Mouse (Mus musculus) cerebellum, postnatal 4 days (tissue): ENCODE data around the gene Dgcr8.
"Not testable (repeated sequence)": the region's sequence is repeated elsewhere in the genome, so short reads cannot be mapped to it uniquely, and the experiment has no call there.

ENCODE experiments used
- DNase-seq, 2 experiments: peaks; one replicate each; pipeline ENCODE4 v3.0.0; 2022; ENCODE audit warnings: low spot score in 2 of 2, mixed read lengths in 1 of 2

Gene Dgcr8

DNA sequence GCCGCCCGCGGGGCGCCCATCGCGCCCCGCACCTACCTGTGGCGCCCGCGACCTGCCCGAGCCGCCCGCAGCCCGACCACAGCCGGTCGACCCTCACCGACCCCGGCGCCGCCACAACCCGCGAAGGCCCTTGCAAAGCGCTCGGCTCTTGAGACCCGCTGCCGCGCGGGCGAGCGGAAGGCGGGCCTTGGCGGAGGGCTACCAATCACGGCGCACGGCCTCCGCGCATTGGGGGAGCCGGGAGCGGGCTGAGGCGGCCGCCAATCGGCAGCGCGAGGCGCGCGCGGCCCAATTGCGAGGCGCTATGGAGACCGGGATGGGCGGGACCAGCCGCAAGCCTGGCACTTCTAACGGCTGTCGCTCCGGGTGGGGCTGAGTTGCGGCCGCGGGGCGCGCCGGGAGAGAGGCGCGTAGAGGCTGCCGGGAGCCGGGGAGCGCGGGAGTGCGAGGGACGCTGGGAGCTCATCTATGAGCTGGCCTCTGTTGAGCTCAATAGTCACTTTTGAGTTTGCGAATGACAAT lies at the start of gene Dgcr8:
Gene Dgcr8, minus strand, starts transcription at position 180 of the 522 bp plus-strand sequence.
- peak; percentile 96 to 98 for DNase-seq

DNA sequence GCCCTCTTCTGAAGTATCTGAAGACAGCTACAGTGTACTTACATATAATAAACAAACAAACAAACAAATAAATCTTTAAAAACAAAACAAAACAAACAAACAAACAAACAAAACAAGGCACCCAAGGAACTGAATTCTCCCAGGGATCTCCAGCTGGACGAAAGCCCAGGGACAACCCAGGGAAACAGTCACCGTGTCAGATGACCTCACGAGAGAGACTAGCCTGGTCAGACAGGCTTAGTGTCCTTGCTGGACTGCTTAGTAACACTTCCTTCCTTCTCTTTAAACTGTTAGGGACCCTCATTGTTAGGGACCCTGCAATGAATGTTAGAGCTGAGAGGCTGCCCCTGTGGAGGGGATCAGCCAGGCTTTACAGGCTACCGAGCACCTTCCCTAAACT lies 48.2 kb upstream of the Dgcr8 start:
- DNase-seq = no peak

DNA sequence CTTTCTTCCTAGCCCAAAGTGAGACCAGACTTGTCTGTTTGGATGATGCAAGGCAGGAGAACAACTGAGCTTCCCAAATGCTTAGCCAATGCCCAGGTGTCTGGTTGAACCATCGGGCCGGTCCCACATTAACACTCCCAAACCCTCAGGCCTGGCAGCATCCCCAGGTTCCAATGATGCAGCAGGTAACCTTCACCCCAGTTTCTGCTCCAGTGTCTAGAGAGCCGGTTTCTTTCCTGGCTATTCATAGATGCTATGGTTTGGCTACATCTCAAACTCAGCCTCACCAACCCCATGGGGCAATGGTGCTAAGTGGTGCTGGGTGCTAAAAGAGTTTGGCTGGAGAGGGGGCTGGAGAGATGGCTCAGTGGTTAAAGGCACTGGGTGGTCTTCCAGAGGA lies 46.9 kb upstream of the Dgcr8 start:
- DNase-seq = no peak

GRCm38 (mm10) chr16:18333976-18334375 lies 44.9 kb upstream of the Dgcr8 start:
- DNase-seq = no peak

GRCm38 (mm10) chr16:18328524-18328923 lies 39.5 kb upstream of the Dgcr8 start:
- DNase-seq = no peak

GRCm38 (mm10) chr16:18327936-18328335 lies 38.9 kb upstream of the Dgcr8 start:
- DNase-seq = no peak

GRCm38 (mm10) chr16:18325741-18326140 lies 36.7 kb upstream of the Dgcr8 start:
- no peak for DNase-seq

GRCm38 (mm10) chr16:18324031-18324430 lies 35.0 kb upstream of the Dgcr8 start:
- DNase-seq = no peak

DNA sequence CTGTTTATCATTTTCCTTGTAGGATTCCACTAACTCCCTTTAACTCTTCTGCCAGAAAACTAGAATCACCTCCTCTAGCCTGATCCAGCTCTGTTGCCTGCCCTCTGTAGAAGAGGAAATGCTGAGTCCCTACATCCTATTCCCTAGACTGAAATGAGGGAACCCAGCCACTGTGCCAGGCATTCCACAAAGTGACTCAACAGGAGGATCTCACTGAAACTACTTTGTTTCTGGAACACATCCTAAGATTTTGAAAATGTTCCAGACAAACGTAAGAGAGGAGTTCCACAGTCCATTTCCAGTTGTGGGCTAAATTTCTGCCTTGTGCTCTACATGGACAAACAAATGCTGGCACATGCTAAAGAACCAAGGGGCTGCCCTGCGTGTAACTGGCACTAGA lies 34.4 kb upstream of the Dgcr8 start:
- DNase-seq = no peak

DNA sequence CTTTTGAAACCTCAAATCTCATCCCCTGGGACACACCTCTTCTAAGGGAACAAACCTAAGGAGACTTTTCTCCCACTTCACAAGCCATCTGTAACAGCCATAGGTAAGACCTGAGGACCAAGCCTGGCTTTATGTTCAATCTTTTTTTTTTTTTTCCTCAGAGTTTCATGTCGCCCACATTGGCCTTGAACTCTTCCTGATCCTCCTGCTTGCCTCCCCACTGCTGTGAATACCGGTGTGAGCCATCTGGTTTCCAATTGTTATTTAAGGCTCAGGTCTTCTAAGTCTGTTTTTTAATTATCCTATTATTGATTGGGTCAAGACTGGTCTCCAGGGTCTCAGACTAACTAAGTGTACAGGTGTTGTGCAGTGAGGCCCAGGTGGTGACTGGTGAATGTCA lies 32.4 kb upstream of the Dgcr8 start:
- no peak for DNase-seq

- DNase-seq = no peak
Observed at GRCm38 (mm10) chr16:18318992-18319391, 29.9 kb upstream of the Dgcr8 start.

DNA sequence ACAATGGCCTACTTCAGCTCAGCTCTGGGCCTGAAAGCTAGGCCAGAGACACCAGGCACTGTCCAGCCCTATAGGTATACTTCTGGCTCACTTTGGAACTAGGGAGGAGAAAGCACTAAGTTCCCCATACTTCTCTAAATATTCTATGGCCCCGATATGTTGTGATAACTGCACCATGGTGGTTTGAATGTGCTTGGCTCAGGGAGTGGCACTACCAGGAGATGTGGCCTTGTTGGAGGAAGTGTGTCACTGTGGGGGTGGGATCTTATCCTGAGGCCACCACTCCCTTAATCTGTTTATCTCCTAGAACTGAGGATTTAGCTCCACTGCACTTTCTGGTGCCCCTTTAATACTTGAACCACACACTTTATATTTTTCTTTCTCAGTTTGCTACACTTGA lies 19.1 kb upstream of the Dgcr8 start:
- DNase-seq = no peak

- not testable (repeated sequence) for DNase-seq
Observed at GRCm38 (mm10) chr16:18289614-18290013, 568 bp upstream of the Dgcr8 start.

DNA sequence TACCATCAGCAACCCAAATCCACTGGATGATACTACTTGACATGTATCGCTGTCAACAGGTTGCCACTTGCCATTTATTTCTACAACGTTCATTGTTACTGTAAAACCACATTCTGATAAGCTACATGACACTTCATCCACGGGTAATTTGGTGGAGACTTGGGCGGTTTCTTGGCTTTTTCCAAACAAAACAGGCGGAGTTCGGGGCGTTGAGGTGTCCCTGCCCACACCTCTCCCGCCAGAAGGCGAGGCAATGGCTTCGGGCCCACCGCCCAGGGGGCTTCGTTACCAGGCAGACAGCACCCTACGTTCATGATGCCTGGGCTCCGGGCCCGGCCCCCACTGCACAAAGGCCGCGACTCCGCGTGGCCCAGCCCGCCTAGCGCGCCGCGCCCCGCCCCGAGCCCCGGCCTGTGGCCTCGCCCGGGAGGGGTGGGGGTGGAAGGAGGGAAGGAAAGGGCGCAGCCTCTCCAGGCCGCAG lies 425 bp downstream of the Dgcr8 start:
- peak in 1 of 2 experiments; percentile 34 for DNase-seq

GRCm38 (mm10) chr16:18288166-18288565 lies 880 bp downstream of the Dgcr8 start:
- peak in 1 of 2 experiments; percentile 5 for DNase-seq

- no peak for DNase-seq
Observed at GRCm38 (mm10) chr16:18275166-18275565, 13.9 kb downstream of the Dgcr8 start.

GRCm38 (mm10) chr16:18268182-18268581 lies 20.9 kb downstream of the Dgcr8 start:
- no peak for DNase-seq

DNA sequence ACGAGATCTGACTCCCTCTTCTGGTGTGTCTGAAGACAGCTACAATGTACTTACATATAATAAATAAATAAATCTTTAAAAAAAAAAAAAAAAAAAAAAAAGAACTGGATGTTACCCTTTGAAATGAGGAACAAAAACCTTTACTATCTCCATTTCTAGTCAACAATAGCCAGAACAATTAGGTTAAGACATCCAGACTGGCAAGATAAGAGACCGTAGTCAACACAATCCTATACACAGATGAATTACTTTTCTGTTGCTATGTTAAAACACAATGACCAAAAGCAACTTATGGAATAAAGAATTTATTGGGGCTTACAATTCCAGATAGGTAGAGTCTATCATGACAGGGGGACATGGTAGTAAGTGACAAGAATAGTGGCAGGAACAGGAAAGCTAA lies 24.0 kb downstream of the Dgcr8 start:
- no peak for DNase-seq

GRCm38 (mm10) chr16:18258221-18258620 lies 30.8 kb downstream of the Dgcr8 start, which contains the start of gene Gm49776:
Gm49776 (minus strand) TSS chr16:18258321.
- no peak for DNase-seq

- DNase-seq = no peak
Observed at GRCm38 (mm10) chr16:18253866-18254265, 35.2 kb downstream of the Dgcr8 start.

DNA sequence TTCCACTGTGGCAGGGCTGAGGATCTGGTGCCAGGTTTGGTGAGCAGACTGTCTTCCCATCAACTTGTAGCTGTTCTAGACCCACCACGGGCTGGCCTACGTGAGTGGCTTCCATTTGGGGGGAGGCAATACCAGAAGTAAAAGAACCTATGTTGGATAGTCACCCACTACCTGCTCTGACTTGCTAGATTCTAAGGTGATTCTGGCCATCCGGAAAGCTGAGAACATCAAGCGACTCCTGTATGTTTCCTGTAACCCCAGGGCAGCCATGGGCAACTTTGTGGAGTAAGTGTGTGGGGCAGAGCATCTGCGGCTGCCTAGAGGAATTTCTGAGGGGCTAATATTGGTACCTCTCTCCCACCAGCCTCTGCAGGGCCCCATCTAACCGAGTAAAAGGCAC lies 36.3 kb downstream of the Dgcr8 start:
- DNase-seq = no peak

GRCm38 (mm10) chr16:18250828-18251790 lies 37.9 kb downstream of the Dgcr8 start:
- no peak for DNase-seq

DNA sequence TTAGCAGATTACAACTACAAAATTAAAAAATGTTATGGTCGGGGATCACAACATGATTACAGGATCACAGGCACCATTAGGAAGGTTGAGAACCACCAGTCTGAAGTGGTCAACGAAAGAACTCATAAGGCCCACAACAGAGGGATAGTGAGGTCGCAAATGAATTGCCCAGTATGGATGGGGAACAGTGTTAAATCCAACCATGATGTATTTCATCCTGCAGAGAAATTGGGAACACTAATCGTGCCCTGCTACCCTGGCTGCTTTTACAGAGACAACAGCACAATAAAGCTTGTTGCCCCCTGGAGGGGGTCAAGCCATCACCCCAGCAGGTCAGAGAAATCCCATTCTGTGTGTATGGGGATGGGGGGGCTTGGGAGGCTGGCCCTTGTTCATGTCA lies 38.8 kb downstream of the Dgcr8 start:
- no peak for DNase-seq
